Mouse (Mus musculus): Measurements from ENCODE around the gene Ppp1r11.

The Ppp1r11 gene

DNA sequence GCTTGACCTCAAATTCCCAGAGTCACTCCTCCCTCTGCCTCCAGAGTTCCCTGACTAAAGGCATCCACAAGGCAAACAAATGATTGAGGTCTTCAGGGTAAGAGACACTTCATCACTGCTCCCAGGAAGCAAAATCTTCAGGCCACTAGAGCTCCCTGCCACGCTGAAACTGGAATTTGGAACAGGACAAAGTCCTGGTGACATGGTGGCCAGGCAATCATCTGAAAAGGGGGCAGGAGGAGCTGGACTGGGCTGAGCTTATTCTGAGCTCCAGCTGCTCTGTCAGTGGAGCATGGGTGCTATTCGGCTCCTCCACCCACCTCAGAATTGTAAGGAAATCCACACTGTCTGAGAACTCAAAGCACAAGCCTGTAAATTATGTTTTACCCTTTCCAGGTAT, 39.5 kb downstream of the Ppp1r11 start:
- no peak for DNase-seq

DNA sequence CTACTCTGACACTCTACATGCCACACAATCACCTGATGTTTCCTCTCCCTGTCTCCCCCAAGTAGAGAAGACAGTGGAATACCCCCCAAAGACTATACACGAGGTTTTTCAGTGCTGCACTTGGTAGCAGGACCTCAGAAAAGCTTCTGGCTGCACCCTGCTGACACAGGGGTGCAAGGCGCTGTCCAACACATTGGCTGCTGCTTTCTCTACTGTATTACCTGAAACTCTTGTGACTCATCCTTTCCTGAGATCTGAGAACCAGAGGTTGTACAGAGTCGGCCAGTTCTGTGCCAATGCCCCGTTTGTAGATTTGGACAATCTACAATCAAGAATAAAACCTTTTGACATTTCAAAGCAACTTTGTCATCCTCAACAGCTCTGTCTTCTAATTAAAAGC, 41.7 kb downstream of the Ppp1r11 start:
- no peak for DNase-seq

DNA sequence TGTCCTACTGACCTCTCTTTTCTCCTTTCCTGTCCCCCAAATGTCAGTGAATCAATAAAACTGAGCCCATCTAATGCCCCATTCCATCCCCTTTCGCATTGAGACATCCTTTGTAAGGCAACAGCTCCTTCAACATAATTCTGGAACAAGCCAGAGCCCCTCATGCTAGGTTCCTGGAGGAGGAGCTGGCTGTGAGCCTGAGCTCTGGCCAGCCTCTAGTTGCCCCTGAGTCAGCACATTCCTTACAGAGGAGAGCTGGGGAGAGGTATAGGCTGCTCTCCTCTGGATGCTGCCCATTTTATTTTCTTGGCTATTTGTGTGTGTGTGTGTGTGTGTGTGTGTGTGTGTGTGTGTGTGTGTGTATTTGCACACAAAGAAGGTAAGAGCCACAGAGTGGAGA, 43.3 kb downstream of the Ppp1r11 start:
- no peak for DNase-seq

DNA sequence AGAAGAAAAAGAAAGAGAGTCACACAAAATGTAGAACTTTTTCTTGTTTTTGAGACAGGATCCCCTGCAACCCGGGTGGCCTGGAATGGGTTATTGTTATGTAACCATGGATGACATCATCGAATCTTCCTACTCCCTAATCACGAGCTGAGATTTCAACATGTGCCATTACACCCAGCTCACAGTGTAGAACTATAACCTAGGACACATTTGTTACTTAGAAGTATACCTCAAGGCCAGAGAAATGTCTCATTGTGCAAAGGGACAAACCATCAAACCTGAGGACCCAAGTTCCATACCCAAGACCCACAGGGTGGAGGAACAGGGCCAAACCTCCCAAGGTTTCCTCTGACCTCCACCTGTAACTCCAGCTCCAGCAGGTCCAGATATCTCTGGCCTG, 47.9 kb downstream of the Ppp1r11 start:
- DNase-seq, result no peak

DNA sequence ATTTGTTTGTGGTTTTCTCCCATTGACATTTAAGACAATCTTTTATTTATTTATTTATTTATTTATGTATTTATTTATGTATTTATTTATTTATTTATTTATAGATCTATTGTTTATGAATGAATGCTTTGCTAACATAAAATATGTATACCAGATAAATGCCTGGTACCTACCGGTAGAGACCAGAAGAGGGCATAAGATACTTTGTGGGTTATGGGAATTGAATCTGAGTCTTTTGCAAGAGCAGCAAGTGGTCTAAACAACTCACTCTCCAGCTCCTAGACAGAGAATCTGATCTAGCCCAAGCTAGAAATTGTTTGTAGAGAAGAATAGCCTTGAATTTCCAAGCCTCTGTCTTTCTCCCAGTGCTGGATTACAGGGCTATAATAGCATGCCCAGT, 50.9 kb downstream of the Ppp1r11 start:
- no peak for DNase-seq

DNA sequence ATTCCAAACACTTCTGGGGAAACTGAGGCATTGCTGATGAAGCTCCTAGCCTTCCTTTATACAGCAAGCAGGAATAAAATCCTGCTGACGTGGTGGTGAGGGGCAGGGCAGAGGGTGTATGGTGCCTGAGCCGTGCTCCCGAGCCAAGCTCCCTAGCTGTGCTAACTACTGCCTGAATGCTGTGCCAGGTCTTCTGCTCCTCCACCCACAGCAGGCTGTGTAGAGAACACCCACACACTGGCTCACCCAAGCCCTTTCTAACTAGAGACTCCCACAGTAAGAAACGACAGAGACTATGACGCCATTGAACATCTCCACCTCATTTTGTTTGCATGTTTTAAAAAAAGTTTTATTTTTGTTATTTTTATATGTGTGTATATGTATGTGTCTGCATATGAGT, 51.5 kb downstream of the Ppp1r11 start:
- DNase-seq, result no peak

DNA sequence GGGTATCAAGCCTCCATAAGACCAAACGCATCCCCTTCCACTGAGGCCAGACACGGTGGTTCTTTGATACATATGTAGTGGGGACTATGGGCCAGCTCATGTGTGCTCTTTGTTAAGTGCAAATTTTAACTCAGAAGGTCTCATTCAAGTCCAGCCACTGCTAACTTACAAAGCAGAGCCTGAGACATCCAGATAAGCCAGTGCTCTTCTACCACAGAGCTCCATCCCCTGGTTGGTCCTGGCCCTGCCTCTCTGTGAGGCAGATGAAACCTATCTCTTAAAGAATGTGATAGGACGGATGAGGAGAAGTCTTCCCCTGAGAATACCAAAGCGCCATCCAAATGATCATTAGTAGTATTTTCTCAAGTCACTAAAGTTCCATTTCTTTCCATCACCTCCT, 52.2 kb downstream of the Ppp1r11 start:
- DNase-seq, result no peak
